Comparison of ENCODE assay signal across 9 mouse cellular contexts in the genomic region with DNA sequence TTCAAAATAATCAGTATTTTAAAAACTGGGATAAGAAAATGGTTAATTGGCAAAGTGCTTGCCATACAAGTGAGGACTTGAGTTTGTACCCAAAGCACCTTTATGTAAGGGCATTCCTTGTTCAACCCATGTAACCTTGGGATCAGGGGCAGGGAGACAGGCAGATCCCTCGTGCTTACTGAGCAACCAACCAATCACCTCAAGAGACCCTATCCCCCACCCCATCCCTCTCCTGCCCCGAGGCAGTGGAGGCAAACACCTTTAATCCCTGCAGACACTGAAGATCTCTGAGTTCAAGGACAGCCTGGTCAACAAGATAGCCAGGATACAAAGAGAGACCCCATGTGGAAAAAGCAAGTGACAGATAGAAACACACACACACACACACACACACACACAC. TPM values are rescaled to one million over a fixed set of nuclear protein-coding genes. Genes with fewer than 3 reads are reported as not detected.
DNase-seq lines count a peak whose midpoint lies in the region; ATAC-seq and TF ChIP-seq lines count a peak whose summit lies in the region.
"Had no signal": no experiment of that assay in that cellular context is flagged by ENCODE, and none has a peak within 500 bp of the region (broad histone marks: within the 10 kb centered on the region; RNA-seq: fewer than 3 reads in every experiment).

No protein-coding gene starts in this region.

- peaks cover 47% of the 10 kb centered on the region for H3K36me3 ChIP-seq in E14TG2a.4 (ENCODE audit: insufficient read depth, low read length)
- H3K36me3 ChIP-seq in forebrain, embryonic 15.5 days = peaks cover 17% of the 10 kb centered on the region
- peaks cover 39% of the 10 kb centered on the region for H3K36me3 ChIP-seq in liver, embryonic 12.5 days

- TF ChIP-seq CTCF in E14TG2a.4 (conservative IDR thresholded peaks at IDR 0.05; ENCODE audit: low read length) = no peak

- peaks cover 26% of the 10 kb centered on the region for H3K4me1 ChIP-seq in E14TG2a.4 (replicated peaks; ENCODE audit: low read depth, low read length)
- peaks cover 15% of the 10 kb centered on the region for H3K4me1 ChIP-seq in forebrain, embryonic 15.5 days
- peaks cover 36% of the 10 kb centered on the region for H3K4me1 ChIP-seq in liver, embryonic 12.5 days

- H3K9me3 ChIP-seq in E14TG2a.4 (ENCODE audit: low read length) = peaks cover 46% of the 10 kb centered on the region
- peaks cover 8% of the 10 kb centered on the region; the same call in 1 of the 2 replicates for H3K9me3 ChIP-seq in forebrain, embryonic 15.5 days
- peaks cover 18% of the 10 kb centered on the region for H3K9me3 ChIP-seq in liver, embryonic 12.5 days (replicated peaks)

- no peak overlapping the region for H3K9ac ChIP-seq in forebrain, embryonic 15.5 days (replicated peaks)
- H3K9ac ChIP-seq in liver, embryonic 12.5 days = peak overlapping the region; percentile 83

- WGBS in forebrain, embryonic 15.5 days = 60% methylated on average over 2 of the region's 2 CpGs
- WGBS in liver, embryonic 12.5 days (ENCODE audit: insufficient replicate concordance) = 56% methylated on average over 2 of the region's 2 CpGs

- peak overlapping the region; percentile 88 for H3K4me3 ChIP-seq in E14TG2a.4 (replicated peaks; ENCODE audit: low read length)
- H3K4me3 ChIP-seq in forebrain, embryonic 15.5 days = peak overlapping the region; percentile 84
- peak overlapping the region; percentile 80 for H3K4me3 ChIP-seq in liver, embryonic 12.5 days

- H3K27ac ChIP-seq in forebrain, embryonic 15.5 days (replicated peaks) = no peak overlapping the region
- no peak overlapping the region; the same call in 1 of the 2 replicates for H3K27ac ChIP-seq in liver, embryonic 12.5 days

- no peaks in the 10 kb centered on the region for H3K27me3 ChIP-seq in E14TG2a.4 (ENCODE audit: insufficient read depth, low read length)
- no peaks in the 10 kb centered on the region for H3K27me3 ChIP-seq in forebrain, embryonic 15.5 days
- no peaks in the 10 kb centered on the region for H3K27me3 ChIP-seq in liver, embryonic 12.5 days (replicated peaks)

- DNase-seq in cerebellum, adult 9-11 months = peak; percentile 23
- no peak for DNase-seq in cerebellum, postnatal 10 days
- DNase-seq in layer of hippocampus, postnatal 36 days = no peak
- no peak for DNase-seq in right cerebral cortex, postnatal 4 days
- DNase-seq: B cell, adult 2 months had no signal

- H3K4me2 ChIP-seq in forebrain, embryonic 15.5 days (replicated peaks) = peak overlapping the region; percentile 72
- peak overlapping the region; percentile 97 for H3K4me2 ChIP-seq in liver, embryonic 12.5 days

- ATAC-seq in forebrain, embryonic 15.5 days (replicated peaks) = no peak
- ATAC-seq in liver, embryonic 12.5 days = no peak
- no peak for ATAC-seq in granulocyte monocyte progenitor cell, adult 5-6 weeks (replicated peaks; ENCODE audit: poor library complexity, severe bottlenecking)

RNA-seq across cellular contexts. Expression of a gene that starts 1.3 kb away (rescaled TPM):
- polyA plus RNA-seq in forebrain, embryonic 15.5 days (2015; fragmentation: Nextera tagmentation; extraction: Ambion mirVana) = 12.5 and 14.4 TPM in 2 replicates
- 19.8 and 20.6 TPM in 2 replicates for polyA plus RNA-seq in liver, embryonic 12.5 days (2016; fragmentation: Nextera tagmentation; extraction: Ambion mirVana)
- total RNA-seq in granulocyte monocyte progenitor cell, adult 5-6 weeks (2014; fragmentation: Nextera tagmentation) = 21.0 and 39.0 TPM in 2 replicates
- 26.4 and 34.6 TPM in 2 replicates for total RNA-seq in granulocyte monocyte progenitor cell, adult 5-6 weeks (2017)
- 10 to 100 TPM; 19.8 to 20.0 TPM for total RNA-seq in layer of hippocampus, postnatal 36 days (2021)

RNA-seq across cellular contexts. Expression of a gene that starts 1.4 kb away (rescaled TPM):
- polyA plus RNA-seq in forebrain, embryonic 15.5 days (2015; fragmentation: Nextera tagmentation; extraction: Ambion mirVana) = 24.3 and 25.9 TPM in 2 replicates
- 20.7 and 23.8 TPM in 2 replicates for polyA plus RNA-seq in liver, embryonic 12.5 days (2016; fragmentation: Nextera tagmentation; extraction: Ambion mirVana)
- total RNA-seq in granulocyte monocyte progenitor cell, adult 5-6 weeks (2014; fragmentation: Nextera tagmentation) = 18.9 and 30.4 TPM in 2 replicates
- total RNA-seq in granulocyte monocyte progenitor cell, adult 5-6 weeks (2017) = 11.2 and 13.6 TPM in 2 replicates
- total RNA-seq in layer of hippocampus, postnatal 36 days (2021) = 10 to 100 TPM; 34.4 to 40.8 TPM

RNA-seq across cellular contexts. Expression of a gene that starts 41.7 kb away (rescaled TPM):
- polyA plus RNA-seq in forebrain, embryonic 15.5 days (2015; fragmentation: Nextera tagmentation; extraction: Ambion mirVana) = 10.3 and 11.2 TPM in 2 replicates
- 4.9 and 5.2 TPM in 2 replicates for polyA plus RNA-seq in liver, embryonic 12.5 days (2016; fragmentation: Nextera tagmentation; extraction: Ambion mirVana)
- total RNA-seq in granulocyte monocyte progenitor cell, adult 5-6 weeks (2014; fragmentation: Nextera tagmentation) = 44.9 and 46.9 TPM in 2 replicates
- total RNA-seq in granulocyte monocyte progenitor cell, adult 5-6 weeks (2017) = 26.1 and 32.1 TPM in 2 replicates
- total RNA-seq in layer of hippocampus, postnatal 36 days (2021) = 10 to 100 TPM; 33.9 to 35.4 TPM
